Mouse (Mus musculus): ENCODE results near the gene Pfkfb3.
A peak's percentile ranks its signal among the peaks of the same experiment; 100 is the strongest.

Gene Pfkfb3

GRCm38 (mm10) chr2:11502255-11502765 is 51.6 kb downstream of the Pfkfb3 start:
- no peak for DNase-seq (ENCODE audit: low spot score in 2 of 2)

DNA sequence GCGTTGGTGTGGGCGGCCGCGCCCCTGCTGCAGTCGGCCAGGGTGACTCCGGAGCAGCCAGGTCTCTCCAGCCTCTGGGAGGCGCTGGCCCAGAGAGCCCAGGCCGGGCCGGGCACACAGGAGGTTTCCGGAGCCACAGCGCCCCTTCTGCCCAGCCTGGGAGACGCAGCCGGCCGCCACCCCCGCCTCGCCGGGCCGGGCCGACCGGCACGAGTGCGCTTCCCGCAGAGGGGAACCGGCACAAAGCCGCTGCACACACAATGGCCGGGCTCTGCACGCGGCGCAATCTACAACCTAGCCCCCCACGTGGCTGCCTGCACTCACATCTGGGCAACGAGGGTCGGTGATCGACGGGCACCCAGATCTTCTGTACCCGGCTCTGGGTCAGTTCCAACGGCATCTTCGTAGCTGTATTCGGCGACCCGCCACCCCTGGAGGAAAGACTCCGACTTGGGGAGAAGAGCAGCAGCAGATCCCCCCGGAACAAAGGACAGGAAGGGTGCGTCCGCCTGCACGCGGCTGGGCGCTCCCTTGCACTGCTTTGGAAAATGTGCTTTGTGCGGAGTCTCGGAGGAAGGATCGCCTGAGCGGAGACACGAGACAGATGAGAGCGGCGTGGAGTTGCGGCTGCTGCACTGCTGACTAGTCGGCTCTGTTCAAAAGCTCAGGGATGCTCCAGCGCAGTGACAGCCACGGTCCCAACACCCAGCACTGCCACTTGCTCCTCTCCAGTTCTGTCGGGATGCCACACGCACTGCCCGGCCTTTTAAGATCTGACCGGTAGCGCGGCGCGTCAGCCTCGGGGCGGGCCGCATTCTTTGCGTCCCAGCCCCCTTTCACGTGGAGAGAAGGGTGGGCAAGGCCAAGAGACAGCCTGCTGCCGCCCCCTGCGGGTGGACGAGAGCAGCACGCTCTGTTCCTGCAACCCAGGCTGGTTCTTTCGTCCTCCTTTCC is 52.3 kb downstream of the Pfkfb3 start:
- peak; percentile 88 to 90 for DNase-seq (ENCODE audit: low spot score in 2 of 2)

GRCm38 (mm10) chr2:11500666-11501065 is 53.2 kb downstream of the Pfkfb3 start:
- peak; percentile 24 to 31 for DNase-seq (ENCODE audit: low spot score in 2 of 2)

DNA sequence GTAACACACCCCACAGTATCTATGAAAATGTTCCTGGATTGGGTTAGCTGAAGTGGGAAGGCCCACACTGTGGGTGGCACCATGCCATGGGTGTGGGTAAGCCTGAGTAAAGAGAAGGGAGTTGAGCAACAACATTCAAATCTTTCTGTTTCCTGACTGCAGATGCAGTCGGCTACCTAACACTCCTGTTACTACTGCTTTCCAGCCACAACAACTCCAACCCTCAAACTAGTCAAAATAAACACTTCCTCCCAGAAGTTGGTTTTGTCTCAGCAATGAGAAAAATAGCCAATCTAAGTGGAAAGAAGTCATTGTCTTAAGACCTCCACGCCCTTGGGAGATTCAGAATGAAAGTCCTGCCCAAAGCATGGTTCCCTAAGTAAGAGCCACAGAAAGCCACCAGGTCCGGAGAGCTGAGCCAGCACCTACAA is 57.3 kb downstream of the Pfkfb3 start:
- DNase-seq (ENCODE audit: low spot score in 2 of 2) = peak; percentile 34 to 69

- peak; percentile 45 to 57 for DNase-seq (ENCODE audit: low spot score in 2 of 2)
Observed at GRCm38 (mm10) chr2:11494841-11495255, 59.0 kb downstream of the Pfkfb3 start.

- DNase-seq (ENCODE audit: low spot score in 2 of 2) = no peak
Observed at GRCm38 (mm10) chr2:11492855-11493254, 61.0 kb downstream of the Pfkfb3 start.

DNA sequence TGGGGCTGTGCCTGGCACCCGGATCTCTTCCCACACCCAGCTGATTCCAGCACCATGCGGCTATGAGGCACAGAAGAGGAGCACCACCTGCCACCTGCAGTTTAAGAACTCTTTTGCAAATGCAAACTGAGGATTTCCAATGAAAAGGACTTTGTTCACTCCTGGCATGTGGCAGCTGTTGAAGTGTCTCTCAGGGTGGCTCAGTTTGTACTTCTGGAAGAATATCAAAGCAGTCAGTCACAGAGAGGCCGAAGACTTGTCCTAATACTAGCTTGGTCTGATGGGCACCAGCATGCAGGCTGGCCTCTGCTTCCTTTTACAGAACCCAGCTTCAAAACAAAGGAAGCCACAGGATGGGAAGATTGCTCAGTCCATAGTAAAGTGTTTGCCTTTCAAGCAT is 62.4 kb downstream of the Pfkfb3 start:
- DNase-seq (ENCODE audit: low spot score in 2 of 2) = no peak

- no peak for DNase-seq (ENCODE audit: low spot score in 2 of 2)
Observed at GRCm38 (mm10) chr2:11490554-11490953, 63.3 kb downstream of the Pfkfb3 start.

DNA sequence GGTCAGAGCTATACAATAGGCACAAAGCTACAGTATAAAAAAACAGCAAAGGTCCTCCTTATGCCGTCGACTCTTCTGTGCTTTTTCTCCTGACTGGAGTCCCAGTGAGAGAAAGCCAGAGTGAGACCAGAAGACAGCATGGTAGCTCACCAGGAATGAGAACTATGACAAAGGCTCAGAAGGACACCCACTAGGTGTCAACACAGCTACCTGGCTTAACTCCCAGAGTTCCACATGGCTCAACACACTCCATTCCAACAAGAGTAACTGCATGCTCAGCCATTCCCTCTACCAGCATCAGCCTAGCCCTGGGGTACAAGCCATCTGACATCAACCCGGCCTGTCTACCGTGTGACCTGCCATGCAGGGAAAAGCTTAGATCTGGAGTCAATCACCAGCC is 70.7 kb downstream of the Pfkfb3 start:
- DNase-seq (ENCODE audit: low spot score in 2 of 2) = no peak

DNA sequence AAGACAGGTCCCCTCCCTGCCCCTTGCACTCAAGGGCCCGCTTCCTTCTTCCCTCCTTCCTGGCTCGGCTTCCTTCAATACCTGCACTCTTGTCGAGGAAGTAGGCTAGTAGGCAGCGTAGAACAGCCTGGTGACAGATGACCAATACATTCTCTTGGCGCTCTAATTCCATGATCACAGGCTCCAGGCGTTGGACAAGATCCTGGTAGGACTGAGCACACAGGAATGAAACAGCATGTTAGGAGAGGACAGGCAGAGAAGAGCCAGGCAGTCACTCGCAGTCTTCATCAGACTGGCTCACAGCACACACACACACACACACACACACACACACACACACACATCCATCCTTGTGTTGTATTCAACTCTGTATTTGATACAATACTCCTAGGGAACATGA is 71.5 kb downstream of the Pfkfb3 start:
- no peak for DNase-seq (ENCODE audit: low spot score in 2 of 2)

DNA sequence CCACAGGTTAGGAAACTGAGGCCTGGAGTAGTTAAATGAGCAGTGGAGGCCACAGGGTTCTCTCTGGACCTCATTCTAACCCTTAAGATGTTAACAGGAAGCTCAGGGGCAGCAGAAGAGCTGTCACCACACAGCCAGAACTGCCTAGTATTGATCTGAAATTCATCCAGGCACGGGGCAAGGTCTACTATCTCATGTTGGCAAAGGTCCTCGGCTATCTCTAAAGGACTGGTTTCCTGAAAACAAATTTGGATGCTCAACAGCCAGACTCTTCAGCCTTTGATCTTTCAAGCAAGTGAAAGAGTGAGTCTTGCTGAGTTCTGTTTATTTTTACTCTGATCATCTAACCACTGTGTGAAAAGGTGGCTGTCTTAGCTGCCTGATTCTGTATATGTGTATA is 74.9 kb downstream of the Pfkfb3 start:
- DNase-seq (ENCODE audit: low spot score in 2 of 2) = no peak

GRCm38 (mm10) chr2:11475316-11475715 is 78.6 kb downstream of the Pfkfb3 start:
- DNase-seq (ENCODE audit: low spot score in 2 of 2) = no peak

- DNase-seq (ENCODE audit: low spot score in 2 of 2) = no peak
Observed at GRCm38 (mm10) chr2:11464661-11465099, 89.2 kb downstream of the Pfkfb3 start.

GRCm38 (mm10) chr2:11460976-11461375 is 92.9 kb downstream of the Pfkfb3 start:
- no peak for DNase-seq (ENCODE audit: low spot score in 2 of 2)

DNA sequence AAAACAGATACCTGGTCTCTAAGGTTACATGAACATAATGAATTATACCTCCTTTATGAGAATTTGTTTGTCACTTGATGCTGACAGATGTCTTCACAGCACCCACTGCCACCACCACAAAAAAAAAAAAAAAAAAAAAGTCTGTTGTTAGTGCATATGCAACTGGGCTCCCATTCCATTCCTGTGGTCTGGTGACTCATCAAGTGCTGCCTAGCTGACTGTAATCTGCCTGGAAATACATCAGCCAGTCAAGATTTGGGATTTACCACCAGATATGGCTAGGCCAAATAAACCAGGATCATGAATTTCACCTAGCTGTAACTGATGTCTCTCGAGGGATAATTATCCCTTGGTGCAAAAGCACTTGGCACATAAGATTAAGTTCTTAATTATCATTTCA is 95.4 kb downstream of the Pfkfb3 start:
- no peak for DNase-seq (ENCODE audit: low spot score in 2 of 2)

- no peak for DNase-seq (ENCODE audit: low spot score in 2 of 2)
Observed at GRCm38 (mm10) chr2:11457904-11458303, 96.0 kb downstream of the Pfkfb3 start.

GRCm38 (mm10) chr2:11448711-11449110 is 105.2 kb downstream of the Pfkfb3 start:
- no peak for DNase-seq (ENCODE audit: low spot score in 2 of 2)

- no peak for DNase-seq (ENCODE audit: low spot score in 2 of 2)
Observed at GRCm38 (mm10) chr2:11447865-11448264, 106.0 kb downstream of the Pfkfb3 start.

GRCm38 (mm10) chr2:11445722-11446121 is 108.2 kb downstream of the Pfkfb3 start:
- DNase-seq (ENCODE audit: low spot score in 2 of 2) = no peak

- no peak for DNase-seq (ENCODE audit: low spot score in 2 of 2)
Observed at GRCm38 (mm10) chr2:11441864-11442263, 112.0 kb downstream of the Pfkfb3 start.

DNA sequence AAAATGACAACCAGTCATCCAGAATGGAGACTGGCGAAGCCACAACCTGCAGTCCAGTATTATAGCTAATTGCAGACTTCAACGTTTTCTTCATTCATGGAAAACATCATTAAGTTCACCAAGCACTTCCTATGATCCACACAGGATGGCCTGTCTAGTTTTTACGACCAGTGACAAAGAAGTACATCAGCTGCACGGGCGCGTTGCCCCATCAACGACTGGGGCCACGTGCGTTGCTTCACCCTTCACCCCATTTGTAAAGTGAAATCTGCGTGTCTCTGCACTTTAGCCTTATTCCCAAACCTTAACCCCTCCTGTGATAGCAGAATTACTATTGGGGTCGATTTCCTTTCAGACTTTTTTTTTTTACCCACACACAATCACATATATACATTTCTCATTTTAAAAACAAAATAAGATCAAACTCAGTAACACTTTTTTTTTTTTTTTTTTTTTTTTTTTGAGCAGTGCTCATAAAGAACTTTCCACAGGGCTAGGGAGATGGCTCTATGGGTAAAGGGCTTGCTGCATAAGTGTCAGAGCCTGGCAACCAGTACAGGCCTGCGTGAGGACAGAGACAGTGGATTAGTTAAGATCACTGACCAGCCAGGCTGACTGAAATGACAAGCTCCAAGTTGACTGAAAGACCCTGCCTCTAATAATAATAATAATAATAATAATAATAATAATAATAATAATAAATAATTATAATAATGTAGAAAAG is 115.5 kb downstream of the Pfkfb3 start:
- no peak for DNase-seq (ENCODE audit: low spot score in 2 of 2)

- no peak for DNase-seq (ENCODE audit: low spot score in 2 of 2)
Observed at GRCm38 (mm10) chr2:11436353-11436752, 117.5 kb downstream of the Pfkfb3 start.
